Mouse (Mus musculus): ENCODE data around the gene Flnc. TPM values are rescaled to one million over a fixed set of nuclear protein-coding genes. Genes with fewer than 3 reads are reported as not detected.

The Flnc gene
- total RNA-seq, 2 experiments from 2014 or later = 393 to 460 TPM

GRCm38 (mm10) chr6:29484716-29485559 lies 51.9 kb downstream of the Flnc start:
- peak; percentile 84 for DNase-seq

- no peak for DNase-seq
Observed at GRCm38 (mm10) chr6:29485951-29486350, 52.9 kb downstream of the Flnc start.

- DNase-seq = peak; percentile 48
Observed at GRCm38 (mm10) chr6:29494101-29494500, 61.0 kb downstream of the Flnc start.

GRCm38 (mm10) chr6:29496270-29496669 lies 63.2 kb downstream of the Flnc start:
- DNase-seq = no peak

- no peak for DNase-seq
Observed at GRCm38 (mm10) chr6:29497791-29498190, 64.7 kb downstream of the Flnc start.

GRCm38 (mm10) chr6:29500177-29500576 lies 67.1 kb downstream of the Flnc start:
- no peak for DNase-seq

- DNase-seq = no peak
Observed at GRCm38 (mm10) chr6:29500810-29501209, 67.8 kb downstream of the Flnc start.

- no peak for DNase-seq
Observed at GRCm38 (mm10) chr6:29501599-29501998, 68.5 kb downstream of the Flnc start.

- no peak for DNase-seq
Observed at GRCm38 (mm10) chr6:29505493-29505892, 72.4 kb downstream of the Flnc start.

- DNase-seq = no peak
Observed at GRCm38 (mm10) chr6:29506834-29507233, 73.8 kb downstream of the Flnc start.

GRCm38 (mm10) chr6:29507447-29508309 lies 74.6 kb downstream of the Flnc start, which contains the start of gene Kcp:
Gene Kcp, minus strand, starts transcription at chr6:29507952.
- DNase-seq = peak; percentile 53

GRCm38 (mm10) chr6:29509086-29509485 lies 76.0 kb downstream of the Flnc start:
- DNase-seq = no peak

Small RNAs within 50 kb of the gene (microRNA-seq; reads per million reads assigned to microRNA genes)
- gene Gm26220 = 0 reads per million in 2 experiments
- gene Gm44354 = 0 reads per million in 2 experiments

Other genes starting within 250 kb of the Flnc start
- 10 to 100 TPM; 23.4 to 24.7 TPM for gene Impdh1, start 216.9 kb upstream of the Flnc start, total RNA-seq (2021)
- 1 to 10 TPM; 6.9 to 8.8 TPM for gene Hilpda, start 160.8 kb upstream of the Flnc start, total RNA-seq (2021)
- gene Fam71f2, start 153.7 kb upstream of the Flnc start, total RNA-seq (2021) = under 1 TPM in 1 of 2 experiments, not detected in 1; 0.27 TPM
- gene Fam71f1, start 114.1 kb upstream of the Flnc start, total RNA-seq (2021) = not detected
- 100 to 1,000 TPM; 169 to 187 TPM for gene Calu, start 85.2 kb upstream of the Flnc start, total RNA-seq (2021)
- under 1 TPM; 0.26 to 0.47 TPM for gene Opn1sw, start 44.8 kb upstream of the Flnc start, total RNA-seq (2021)
- 10 to 100 TPM; 13.4 to 15.2 TPM for gene Ccdc136, start 36.9 kb upstream of the Flnc start, total RNA-seq (2021)
- gene Atp6v1f, start 34.5 kb downstream of the Flnc start, total RNA-seq (2021) = 100 to 1,000 TPM; 101 to 102 TPM
- gene Atp6v1fnb, start 38.2 kb downstream of the Flnc start, total RNA-seq (2021) = under 1 TPM in 1 of 2 experiments, not detected in 1; 0.41 TPM
- 10 to 100 TPM; 19.0 to 27.2 TPM for gene Kcp, start 74.7 kb downstream of the Flnc start, total RNA-seq (2021)
- 1 to 10 TPM; 1.8 to 2.8 TPM for gene Irf5, start 93.4 kb downstream of the Flnc start, total RNA-seq (2021)
- 10 to 100 TPM; 33.8 to 37.1 TPM for gene Tnpo3, start 176.6 kb downstream of the Flnc start, total RNA-seq (2021)